Mouse (Mus musculus) NIH3T3 (cell line): ENCODE data around the gene Card10.

ENCODE experiments used
- DNase-seq: peaks from one replicate; pipeline ENCODE4 v3.0.0-alpha.2; 2012; ENCODE audit warnings: low read depth

The Card10 gene

DNA sequence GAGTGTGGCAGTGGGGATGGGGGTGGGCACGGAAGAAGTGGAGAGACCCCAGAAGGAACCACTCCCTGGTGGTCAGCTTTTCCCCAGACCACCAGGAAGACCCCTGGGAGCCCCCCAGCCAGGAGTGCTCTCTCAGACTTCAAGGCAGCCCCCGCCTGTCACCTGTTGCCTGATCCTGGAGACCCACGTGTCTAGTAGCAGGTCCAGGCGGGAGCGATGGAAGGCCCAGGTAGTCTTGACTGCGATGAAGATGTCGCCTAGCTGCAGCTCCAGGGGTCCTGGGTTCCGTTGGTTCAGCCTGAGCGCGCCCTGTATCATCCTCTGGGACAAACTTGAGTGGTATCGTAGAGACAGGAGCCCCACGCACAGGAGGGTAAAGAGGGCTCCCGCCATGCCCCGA is 30.0 kb downstream of the Card10 start:
- DNase-seq = no peak

- no peak for DNase-seq
Measured at GRCm38 (mm10) chr15:78772368-78772763, 30.5 kb downstream of the Card10 start.

DNA sequence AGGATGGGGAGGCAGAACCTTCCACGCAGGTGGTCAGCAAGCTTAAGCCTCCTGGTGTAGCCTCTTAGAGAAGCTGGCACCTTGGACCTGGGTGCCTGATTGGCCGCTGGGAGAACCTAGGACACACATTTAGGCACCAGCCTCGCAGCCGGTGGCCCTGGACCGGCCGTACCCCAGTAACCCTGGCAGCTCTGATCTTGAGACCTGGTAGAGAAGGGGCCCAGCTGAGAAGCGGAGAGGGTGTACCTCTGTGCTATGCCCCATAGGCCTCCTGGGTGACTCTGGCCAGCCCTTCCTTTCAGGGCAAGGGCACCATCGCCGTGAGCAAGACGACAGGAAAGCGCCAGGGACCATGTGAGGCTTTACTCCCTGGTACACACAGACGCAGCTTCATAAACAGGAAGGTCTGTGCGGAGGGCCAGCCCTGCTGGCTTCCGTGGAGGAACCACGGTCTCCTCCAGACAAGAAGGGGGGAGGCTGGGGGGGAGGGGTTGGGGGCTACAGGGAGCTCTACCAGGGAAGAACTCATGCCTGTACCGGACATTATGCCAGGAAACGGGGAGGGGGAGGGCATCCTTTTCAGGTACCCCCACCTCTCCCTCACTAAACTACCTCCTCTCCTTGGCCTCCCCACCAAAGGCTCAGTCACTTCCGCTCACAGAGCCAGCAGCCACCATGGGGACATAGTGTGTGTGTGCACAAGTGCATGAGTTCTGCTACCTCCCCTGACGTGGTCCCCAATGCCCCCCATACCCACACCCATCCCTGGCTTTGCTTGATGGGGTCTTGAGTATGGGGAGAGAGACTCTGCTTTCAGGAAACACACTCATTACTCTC is 31.1 kb downstream of the Card10 start:
- DNase-seq = no peak

- no peak for DNase-seq
Measured at GRCm38 (mm10) chr15:78770983-78771355, 31.9 kb downstream of the Card10 start.

DNA sequence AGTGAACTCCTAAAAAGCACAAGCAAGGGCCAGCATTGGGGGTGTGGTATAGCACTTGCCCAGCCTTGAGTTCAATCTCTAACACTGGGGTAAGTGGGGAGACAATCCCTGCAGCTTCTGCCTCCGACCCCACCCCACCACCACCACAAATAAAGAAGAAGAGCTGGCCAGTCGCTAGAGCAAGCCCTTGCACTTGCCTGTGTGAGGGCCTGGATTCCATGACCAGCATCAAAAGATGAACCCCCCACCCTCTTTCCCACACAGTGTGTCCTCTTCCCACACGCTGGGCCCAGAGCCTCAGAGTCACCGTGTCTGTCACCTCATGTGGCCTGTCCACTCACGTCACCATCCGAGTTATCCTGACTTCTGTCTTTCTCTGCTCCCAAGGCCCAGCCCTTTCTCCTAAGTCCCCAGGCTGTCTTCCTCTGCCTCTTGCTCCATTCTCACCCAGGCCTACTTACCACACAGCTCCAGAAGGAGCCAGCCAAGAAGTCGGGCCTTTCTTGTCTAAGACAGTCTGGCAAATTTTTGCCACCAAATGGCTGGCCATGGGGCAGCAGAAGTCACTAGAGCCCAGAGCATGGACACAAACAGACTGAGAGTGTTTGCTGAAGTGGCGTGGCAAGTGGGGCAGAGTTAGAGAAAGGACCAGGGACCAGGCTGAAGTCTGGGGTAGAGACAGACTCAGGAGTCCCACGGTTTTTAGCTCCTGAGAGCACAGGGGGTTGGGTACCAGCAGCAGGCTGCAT is 32.4 kb downstream of the Card10 start:
- DNase-seq = no peak

DNA sequence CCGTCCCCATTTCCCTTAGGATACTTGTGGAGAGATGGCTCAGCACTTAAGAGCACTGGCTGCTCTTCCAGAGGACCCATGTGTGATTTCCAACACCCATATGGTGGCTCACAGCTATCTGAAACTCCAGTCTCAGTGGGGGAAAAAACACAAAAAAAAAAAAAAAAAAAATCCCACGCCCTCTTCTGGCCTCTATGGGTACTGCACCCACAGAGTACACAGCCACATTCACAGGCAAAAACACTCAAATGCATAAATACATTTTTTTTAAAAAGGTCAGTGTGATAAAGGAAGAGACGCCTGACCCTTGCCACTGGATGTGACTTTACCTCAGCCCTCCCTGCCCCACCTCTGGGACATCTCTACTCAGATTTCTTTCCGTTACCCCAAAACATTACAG is 33.8 kb downstream of the Card10 start:
- DNase-seq = no peak

GRCm38 (mm10) chr15:78763704-78764103 is 39.1 kb downstream of the Card10 start:
- DNase-seq = no peak

- DNase-seq = no peak
Measured at GRCm38 (mm10) chr15:78763210-78763609, 39.6 kb downstream of the Card10 start.

GRCm38 (mm10) chr15:78761112-78761511 is 41.7 kb downstream of the Card10 start:
- DNase-seq = no peak

- DNase-seq = no peak
Measured at GRCm38 (mm10) chr15:78758132-78758531, 44.7 kb downstream of the Card10 start.

- no peak for DNase-seq
Measured at GRCm38 (mm10) chr15:78755966-78756725, 46.7 kb downstream of the Card10 start.

DNA sequence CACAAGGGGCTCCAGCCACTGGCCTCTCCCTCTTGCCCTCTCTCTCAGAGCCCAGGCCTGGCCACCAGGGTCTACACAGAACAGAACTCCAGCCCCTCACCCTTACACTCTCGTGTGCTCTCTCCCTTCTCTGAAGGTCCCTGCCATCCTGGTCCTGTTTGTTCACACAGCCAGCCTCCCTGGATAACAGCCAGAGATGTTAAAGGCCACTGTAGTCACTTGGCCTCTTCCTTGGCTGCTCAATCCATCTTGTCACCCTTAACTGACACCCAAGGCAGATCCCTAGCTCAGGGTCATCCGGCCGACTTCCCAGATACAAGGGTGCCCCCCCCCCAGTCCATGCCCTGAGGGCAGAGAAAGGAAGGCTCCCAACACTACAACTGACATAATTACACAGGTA is 47.6 kb downstream of the Card10 start:
- no peak for DNase-seq

GRCm38 (mm10) chr15:78754144-78754543 is 48.7 kb downstream of the Card10 start:
- DNase-seq = no peak

DNA sequence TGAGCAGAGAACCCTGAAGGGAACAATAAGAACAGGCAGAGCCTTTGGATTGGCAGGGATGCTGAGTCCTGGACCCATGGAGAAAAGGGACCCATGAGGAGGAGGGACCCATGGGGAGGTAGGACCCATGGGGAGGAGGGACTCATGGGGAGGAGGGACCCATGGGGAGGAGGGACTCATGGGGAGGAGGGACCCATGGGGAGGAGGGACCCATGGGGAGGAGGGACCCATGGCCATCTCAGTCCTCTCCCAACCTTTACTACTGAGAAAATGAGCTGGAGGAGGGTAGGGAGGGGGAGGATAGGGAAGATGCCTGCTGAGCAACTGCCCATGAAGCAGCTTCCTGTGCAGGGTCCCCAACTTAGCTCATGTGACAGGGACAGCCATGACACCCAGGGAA is 49.9 kb downstream of the Card10 start:
- no peak for DNase-seq

DNA sequence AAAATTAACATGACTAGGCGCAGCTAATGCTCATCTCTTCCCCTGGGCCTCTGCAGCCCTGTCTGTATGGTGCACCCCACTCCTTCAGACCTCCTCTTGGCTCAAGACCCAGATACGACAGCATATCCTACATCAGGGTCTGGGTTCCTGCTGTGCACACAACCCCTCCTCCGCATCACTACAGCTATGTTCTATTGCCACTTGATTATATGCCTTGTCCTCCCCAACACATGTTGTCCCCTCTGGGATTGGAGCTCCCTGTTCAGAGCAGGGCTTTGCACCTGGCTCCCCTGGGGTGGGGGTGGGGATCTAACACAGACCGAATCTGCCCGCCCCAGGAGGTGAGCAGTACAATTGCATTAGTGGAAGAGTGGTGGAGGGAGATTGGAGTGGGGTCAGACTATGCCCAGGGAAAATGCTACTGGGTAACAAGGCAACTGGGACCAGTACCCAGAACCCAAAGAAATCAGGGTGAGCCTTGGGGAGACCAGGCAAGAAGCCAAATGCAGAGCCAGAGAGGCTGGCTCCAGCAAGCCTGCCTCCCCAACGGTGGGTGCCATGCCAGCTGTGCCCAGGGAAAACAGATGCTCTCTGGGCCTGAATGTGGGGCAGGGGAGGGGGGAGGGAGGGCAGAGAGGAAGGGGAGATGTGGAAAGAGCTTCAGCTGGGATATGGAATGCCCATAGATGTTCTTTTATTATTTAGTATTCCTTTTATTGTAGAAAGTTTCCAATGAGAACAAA is 52.1 kb downstream of the Card10 start:
- no peak for DNase-seq

- peak; percentile 78 for DNase-seq
Measured at GRCm38 (mm10) chr15:78749855-78750254, 53.0 kb downstream of the Card10 start.

- peak; percentile 88 for DNase-seq
Measured at GRCm38 (mm10) chr15:78744206-78744605, 58.6 kb downstream of the Card10 start.

- DNase-seq = no peak
Measured at GRCm38 (mm10) chr15:78742831-78743230, 60.0 kb downstream of the Card10 start.

DNA sequence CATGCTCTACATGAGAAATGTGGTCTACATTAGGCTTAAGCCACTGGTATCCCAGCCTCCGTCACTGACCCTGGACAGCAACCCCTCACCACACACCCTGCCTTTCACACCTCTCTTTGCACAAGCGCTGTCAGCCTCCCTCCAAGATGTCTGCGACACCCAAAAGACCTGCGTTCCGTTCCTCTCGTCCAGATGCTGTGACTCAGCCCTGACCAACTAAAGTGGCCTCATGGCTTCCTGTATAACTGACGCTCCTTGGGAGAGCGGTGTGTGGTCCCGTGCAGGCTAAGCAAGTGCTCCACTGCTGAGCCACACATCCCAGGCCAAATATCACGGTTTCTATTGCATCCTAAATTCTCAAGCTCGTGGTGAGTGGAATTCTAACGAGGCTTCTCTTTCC is 62.2 kb downstream of the Card10 start:
- DNase-seq = peak; percentile 22

DNA sequence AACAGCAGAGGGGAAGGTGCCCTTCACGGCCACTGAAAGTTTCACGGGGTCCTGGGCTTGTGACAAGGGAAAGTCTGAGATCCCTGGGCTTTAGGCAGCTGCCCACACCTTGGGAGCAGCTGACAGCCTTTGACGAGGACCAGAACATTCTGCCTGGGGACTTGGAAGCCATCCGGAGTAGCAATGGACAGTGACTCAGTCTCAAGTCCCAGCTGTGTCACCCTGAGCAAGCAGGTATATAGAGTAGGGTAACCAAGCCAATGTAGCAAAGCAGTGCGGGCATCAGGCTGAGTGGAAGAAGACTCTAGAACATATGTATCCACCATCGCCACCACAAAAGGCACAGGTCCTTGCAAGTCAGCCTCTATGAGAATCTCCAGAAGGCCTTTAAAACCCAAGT is 65.7 kb downstream of the Card10 start:
- no peak for DNase-seq

- DNase-seq = no peak
Measured at GRCm38 (mm10) chr15:78736681-78737100, 66.2 kb downstream of the Card10 start.

- DNase-seq = no peak
Measured at GRCm38 (mm10) chr15:78736181-78736579, 66.7 kb downstream of the Card10 start.
